Mouse (Mus musculus): ENCODE results near the gene S100a3. TPM values are rescaled to one million over a fixed set of nuclear protein-coding genes. Genes with fewer than 3 reads are reported as not detected.

S100a3 gene
- total and polyA plus RNA-seq, 2 experiments from 2014 or later, result 1.9 to 5.3 TPM

- Histone ChIP-seq H3K27me3 (ENCODE audit: insufficient read depth, low read length) (no peaks in the 10 kb centered on the region), H3K4me2 (ENCODE audit: low read depth, low read length) (no peak overlapping the region), H3K27ac (no peak overlapping the region), H3K4me3 (ENCODE audit: low read length) (no peak overlapping the region), H3K4me1 (ENCODE audit: insufficient read depth, low read length) (no peaks in the 10 kb centered on the region), H3K36me3 (ENCODE audit: insufficient read depth, low read length) (no peaks in the 10 kb centered on the region), H3K9me3 (ENCODE audit: low read length) (no peaks in the 10 kb centered on the region), H3K9ac (replicated peaks; ENCODE audit: low read length) (no peak overlapping the region)
- no peak for DNase-seq (ENCODE audit: low spot score)
- no peak for ATAC-seq
- TF ChIP-seq CTCF (IDR thresholded peaks at IDR 0.05; ENCODE audit: low read depth), result no peak
- 86% methylated on average over 6 of the region's 6 CpGs for WGBS
Measured at GRCm38 (mm10) chr3:90589390-90589789, 29.0 kb downstream of the S100a3 start.

- 86% methylated on average over 8 of the region's 8 CpGs for WGBS
- ATAC-seq, result no peak
- no peak for TF ChIP-seq CTCF (IDR thresholded peaks at IDR 0.05; ENCODE audit: low read depth)
Measured at GRCm38 (mm10) chr3:90589947-90590346, 29.6 kb downstream of the S100a3 start, which contains the start of gene S100a2. TSS of gene S100a2 (plus strand) at chr3:90590247.

GRCm38 (mm10) chr3:90594466-90594865, 34.1 kb downstream of the S100a3 start:
- no peak for TF ChIP-seq CTCF (IDR thresholded peaks at IDR 0.05; ENCODE audit: low read depth)
- ATAC-seq (no peak), DNase-seq (ENCODE audit: low spot score) (no peak)
- H3K36me3 ChIP-seq (ENCODE audit: insufficient read depth, low read length), result no peaks in the 10 kb centered on the region
- no peaks in the 10 kb centered on the region for H3K9me3 ChIP-seq (ENCODE audit: low read length)
- H3K4me1 ChIP-seq (ENCODE audit: insufficient read depth, low read length), result no peaks in the 10 kb centered on the region
- no peaks in the 10 kb centered on the region for H3K27me3 ChIP-seq (ENCODE audit: insufficient read depth, low read length)
- H3K9ac ChIP-seq (replicated peaks; ENCODE audit: low read length), result no peak overlapping the region
- H3K4me2 ChIP-seq (ENCODE audit: low read depth, low read length), result no peak overlapping the region
- H3K27ac ChIP-seq, result no peak overlapping the region
- WGBS, result 84% methylated on average over 1 of the region's 1 CpGs
- no peak overlapping the region for H3K4me3 ChIP-seq (ENCODE audit: low read length)

More at GRCm38 (mm10) chr3:90589947-90590346, 29.6 kb downstream of the S100a3 start, which contains the start of gene S100a2:
- H3K4me2 ChIP-seq (ENCODE audit: low read depth, low read length), result no peak within 1 kb of the TSS
- H3K4me1 ChIP-seq (ENCODE audit: insufficient read depth, low read length), result no peaks in the 10 kb centered on the region
- no peaks in the 10 kb centered on the region for H3K36me3 ChIP-seq (ENCODE audit: insufficient read depth, low read length)
- DNase-seq (ENCODE audit: low spot score), result no peak
- H3K9me3 ChIP-seq (ENCODE audit: low read length), result no peaks in the 10 kb centered on the region
- no peak within 1 kb of the TSS for H3K4me3 ChIP-seq (ENCODE audit: low read length)
- H3K27ac ChIP-seq, result no peak within 1 kb of the TSS
- H3K27me3 ChIP-seq (ENCODE audit: insufficient read depth, low read length), result no peaks in the 10 kb centered on the region
- H3K9ac ChIP-seq (replicated peaks; ENCODE audit: low read length), result no peak within 1 kb of the TSS

GRCm38 (mm10) chr3:90595556-90595955, 35.2 kb downstream of the S100a3 start:
- Histone ChIP-seq H3K9me3 (ENCODE audit: low read length) (no peaks in the 10 kb centered on the region), H3K36me3 (ENCODE audit: insufficient read depth, low read length) (no peaks in the 10 kb centered on the region), H3K4me2 (ENCODE audit: low read depth, low read length) (no peak overlapping the region), H3K27me3 (ENCODE audit: insufficient read depth, low read length) (no peaks in the 10 kb centered on the region), H3K27ac (no peak overlapping the region), H3K4me3 (ENCODE audit: low read length) (no peak overlapping the region), H3K4me1 (ENCODE audit: insufficient read depth, low read length) (no peaks in the 10 kb centered on the region), H3K9ac (replicated peaks; ENCODE audit: low read length) (no peak overlapping the region)
- WGBS, result 78% methylated on average over 5 of the region's 5 CpGs
- no peak for ATAC-seq
- no peak for TF ChIP-seq CTCF (IDR thresholded peaks at IDR 0.05; ENCODE audit: low read depth)
- no peak for DNase-seq (ENCODE audit: low spot score)

GRCm38 (mm10) chr3:90596810-90597209, 36.4 kb downstream of the S100a3 start:
- WGBS, result 90% methylated on average over 6 of the region's 6 CpGs
- H3K27me3 ChIP-seq (ENCODE audit: insufficient read depth, low read length), result no peaks in the 10 kb centered on the region
- no peak for ATAC-seq

GRCm38 (mm10) chr3:90597736-90598135, 37.4 kb downstream of the S100a3 start:
- Histone ChIP-seq H3K27ac (no peak overlapping the region), H3K9me3 (ENCODE audit: low read length) (no peaks in the 10 kb centered on the region), H3K27me3 (ENCODE audit: insufficient read depth, low read length) (no peaks in the 10 kb centered on the region), H3K4me1 (ENCODE audit: insufficient read depth, low read length) (no peaks in the 10 kb centered on the region), H3K4me2 (ENCODE audit: low read depth, low read length) (no peak overlapping the region), H3K9ac (replicated peaks; ENCODE audit: low read length) (no peak overlapping the region), H3K4me3 (ENCODE audit: low read length) (no peak overlapping the region), H3K36me3 (ENCODE audit: insufficient read depth, low read length) (no peaks in the 10 kb centered on the region)
- no peak for TF ChIP-seq CTCF (IDR thresholded peaks at IDR 0.05; ENCODE audit: low read depth)
- no peak for DNase-seq (ENCODE audit: low spot score)
- ATAC-seq, result 0 out of 2 replicates have a peak, but pooled peaks have one; percentile 27
- 50% methylated on average over 6 of the region's 6 CpGs for WGBS

More at GRCm38 (mm10) chr3:90596810-90597209, 36.4 kb downstream of the S100a3 start:
- H3K4me2 ChIP-seq (ENCODE audit: low read depth, low read length), result no peak overlapping the region
- no peaks in the 10 kb centered on the region for H3K4me1 ChIP-seq (ENCODE audit: insufficient read depth, low read length)
- H3K27ac ChIP-seq, result no peak overlapping the region
- H3K9me3 ChIP-seq (ENCODE audit: low read length), result no peaks in the 10 kb centered on the region
- no peak overlapping the region for H3K9ac ChIP-seq (replicated peaks; ENCODE audit: low read length)
- no peaks in the 10 kb centered on the region for H3K36me3 ChIP-seq (ENCODE audit: insufficient read depth, low read length)
- no peak for DNase-seq (ENCODE audit: low spot score)
- H3K4me3 ChIP-seq (ENCODE audit: low read length), result no peak overlapping the region
- no peak for TF ChIP-seq CTCF (IDR thresholded peaks at IDR 0.05; ENCODE audit: low read depth)

- Histone ChIP-seq H3K4me2 (ENCODE audit: low read depth, low read length) (no peak overlapping the region), H3K4me1 (ENCODE audit: insufficient read depth, low read length) (no peaks in the 10 kb centered on the region), H3K27me3 (ENCODE audit: insufficient read depth, low read length) (no peaks in the 10 kb centered on the region), H3K36me3 (ENCODE audit: insufficient read depth, low read length) (no peaks in the 10 kb centered on the region), H3K27ac (no peak overlapping the region), H3K9me3 (ENCODE audit: low read length) (no peaks in the 10 kb centered on the region), H3K4me3 (ENCODE audit: low read length) (no peak overlapping the region), H3K9ac (replicated peaks; ENCODE audit: low read length) (no peak overlapping the region)
- no peak for TF ChIP-seq CTCF (IDR thresholded peaks at IDR 0.05; ENCODE audit: low read depth)
- 88% methylated on average over 4 of the region's 4 CpGs for WGBS
- peak; percentile 49; the same call in 1 of the 2 replicates for ATAC-seq
- DNase-seq (ENCODE audit: low spot score), result no peak
Measured at GRCm38 (mm10) chr3:90598212-90598611, 37.8 kb downstream of the S100a3 start.
